Mouse (Mus musculus) left cerebral cortex, adult 11 months (tissue): ENCODE data around the gene Zfp513.

Source experiments
- DNase-seq: peaks from one replicate; pipeline ENCODE4 v3.0.0; 2022; ENCODE audit warnings: low spot score

Zfp513 gene

GRCm38 (mm10) chr5:31199893-31200292 is 2.2 kb downstream of the Zfp513 start:
- DNase-seq: no peak

- no peak for DNase-seq
Measured at GRCm38 (mm10) chr5:31199321-31199892, 2.7 kb downstream of the Zfp513 start.

- DNase-seq: no peak
Measured at GRCm38 (mm10) chr5:31198616-31199320, 3.3 kb downstream of the Zfp513 start.

- no peak for DNase-seq
Measured at GRCm38 (mm10) chr5:31198170-31198569, 3.9 kb downstream of the Zfp513 start.

GRCm38 (mm10) chr5:31197072-31197471 is 5.0 kb downstream of the Zfp513 start:
- DNase-seq: no peak

- DNase-seq: no peak
Measured at GRCm38 (mm10) chr5:31196207-31196606, 5.9 kb downstream of the Zfp513 start.

- no peak for DNase-seq
Measured at GRCm38 (mm10) chr5:31195671-31196070, 6.4 kb downstream of the Zfp513 start.

- no peak for DNase-seq
Measured at GRCm38 (mm10) chr5:31194486-31195485, 7.3 kb downstream of the Zfp513 start.

GRCm38 (mm10) chr5:31193631-31194281 is 8.3 kb downstream of the Zfp513 start:
- DNase-seq: no peak

- peak; percentile 98 for DNase-seq
Measured at GRCm38 (mm10) chr5:31192939-31193630, 9.0 kb downstream of the Zfp513 start, which contains the start of the genes Snx17 and Eif2b4. Snx17 (plus strand) TSS chr5:31193227. Eif2b4 (minus strand) TSS chr5:31193430.

- DNase-seq: no peak
Measured at GRCm38 (mm10) chr5:31192045-31192938, 9.8 kb downstream of the Zfp513 start.

- DNase-seq: no peak
Measured at GRCm38 (mm10) chr5:31190201-31190600, 11.9 kb downstream of the Zfp513 start.

- no peak for DNase-seq
Measured at GRCm38 (mm10) chr5:31188223-31188840, 13.8 kb downstream of the Zfp513 start.

- no peak for DNase-seq
Measured at GRCm38 (mm10) chr5:31183678-31184077, 18.4 kb downstream of the Zfp513 start.

GRCm38 (mm10) chr5:31181183-31181770 is 20.8 kb downstream of the Zfp513 start:
- no peak for DNase-seq

- peak; percentile 93 for DNase-seq
Measured at GRCm38 (mm10) chr5:31179766-31180630, 22.1 kb downstream of the Zfp513 start, which contains the start of the genes Gm29609 and Gtf3c2. Gm29609 (minus strand) TSS chr5:31179911. Gtf3c2 (minus strand) TSS chr5:31180144.

GRCm38 (mm10) chr5:31179301-31179765 is 22.8 kb downstream of the Zfp513 start:
- DNase-seq: no peak

GRCm38 (mm10) chr5:31168630-31169029 is 33.5 kb downstream of the Zfp513 start:
- DNase-seq: no peak
